Mouse (Mus musculus) hindbrain, embryonic 11.5 days (tissue): Measurements from ENCODE around the gene Ear10. TPM values are rescaled to one million over a fixed set of nuclear protein-coding genes. Genes with fewer than 3 reads are reported as not detected.

Source experiments
- polyA plus RNA-seq: library from polyadenylated mRNA; unstranded; fragments of >200 nt; fragmentation: Nextera tagmentation; extraction: Ambion mirVana; gene quantifications from 2 replicates; pipeline ENCODE4 v1.2.1, GENCODE M21; 2014

Ear10 gene
- polyA plus RNA-seq, 1 experiment from 2014 or later, result not detected

Other genes with a start within 250 kb of the Ear10 start
- gene Gm8165, start 246.4 kb downstream of the Ear10 start, polyA plus RNA-seq, result not detected in 2 replicates
- 1.6 TPM in 2 replicates for gene Gm7324, start 225.7 kb downstream of the Ear10 start, polyA plus RNA-seq
- not detected in 2 replicates for gene Gm16506, start 196.1 kb downstream of the Ear10 start, polyA plus RNA-seq
- not detected in 2 replicates for gene Gm6526, start 175.7 kb downstream of the Ear10 start, polyA plus RNA-seq
- gene Gm8180, start 138.8 kb downstream of the Ear10 start, polyA plus RNA-seq, result not detected in 2 replicates
- gene Ear1, start 48.0 kb downstream of the Ear10 start, polyA plus RNA-seq, result not detected in 2 replicates
- gene Gm8113, start 1.8 kb upstream of the Ear10 start, polyA plus RNA-seq, result 5.8 and 6.2 TPM in 2 replicates
- gene Ang5, start 33.5 kb upstream of the Ear10 start, polyA plus RNA-seq, result not detected in 2 replicates
- not detected in 2 replicates for gene Ang6, start 78.7 kb upstream of the Ear10 start, polyA plus RNA-seq
- gene Ear2, start 179.1 kb upstream of the Ear10 start, polyA plus RNA-seq, result not detected in 2 replicates
- gene Gm3327, start 200.3 kb upstream of the Ear10 start, polyA plus RNA-seq, result not detected in 2 replicates